Mouse (Mus musculus) cerebellum, postnatal 4 days (tissue): ENCODE results near the gene Sel1l3.

ENCODE experiments used
- DNase-seq, 2 experiments: peaks; one replicate each; pipeline ENCODE4 v3.0.0; 2022; ENCODE audit warnings: low spot score in 2 of 2, mixed read lengths in 1 of 2

Gene Sel1l3

DNA sequence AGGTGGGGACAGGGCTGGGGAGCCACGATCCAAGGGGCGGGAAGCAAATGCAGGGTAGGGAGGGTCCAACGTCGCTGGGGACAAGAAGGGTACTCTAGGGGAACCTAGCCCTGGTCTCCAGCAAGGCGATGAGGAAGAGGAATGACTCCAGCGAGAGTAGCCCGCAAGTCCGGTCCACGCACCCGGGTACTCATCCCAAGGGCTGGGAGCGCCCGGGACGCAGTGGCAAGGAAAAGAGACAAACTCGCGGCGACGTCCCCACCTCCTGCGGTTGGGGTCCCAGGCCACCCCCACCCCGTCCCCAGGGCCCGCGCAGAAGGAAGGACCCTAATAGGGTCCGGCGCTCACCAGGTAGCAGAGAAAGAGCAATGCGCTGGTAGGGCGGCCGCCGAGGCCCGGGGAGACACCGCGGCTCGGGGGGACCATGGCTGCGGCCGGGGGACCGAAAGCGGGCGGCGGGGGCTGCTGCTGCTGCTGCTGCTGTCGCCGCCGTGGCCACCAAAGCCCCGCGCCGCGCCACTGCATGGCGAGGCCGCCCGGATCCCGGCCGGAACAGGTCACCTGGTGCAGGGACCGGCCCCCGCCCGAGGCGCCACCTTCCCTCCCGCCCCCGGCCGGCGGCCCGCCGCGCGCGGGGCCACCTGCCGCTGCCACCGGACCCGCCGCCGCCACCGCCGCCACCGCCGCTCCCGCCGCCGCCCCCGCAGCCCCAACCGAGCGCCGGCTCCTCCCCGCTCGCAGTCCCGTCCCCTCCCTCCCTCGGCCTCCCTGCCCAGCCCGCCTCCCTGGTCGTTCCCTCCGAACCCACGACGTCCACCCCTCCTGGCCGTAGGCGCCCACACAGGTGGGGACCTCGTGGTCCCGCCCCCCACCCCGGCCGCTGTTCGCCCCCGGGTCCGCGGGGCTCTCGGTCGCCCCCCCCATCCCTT, 681 bp downstream of the Sel1l3 start:
- DNase-seq = peak in 1 of 2 experiments; percentile 43

DNA sequence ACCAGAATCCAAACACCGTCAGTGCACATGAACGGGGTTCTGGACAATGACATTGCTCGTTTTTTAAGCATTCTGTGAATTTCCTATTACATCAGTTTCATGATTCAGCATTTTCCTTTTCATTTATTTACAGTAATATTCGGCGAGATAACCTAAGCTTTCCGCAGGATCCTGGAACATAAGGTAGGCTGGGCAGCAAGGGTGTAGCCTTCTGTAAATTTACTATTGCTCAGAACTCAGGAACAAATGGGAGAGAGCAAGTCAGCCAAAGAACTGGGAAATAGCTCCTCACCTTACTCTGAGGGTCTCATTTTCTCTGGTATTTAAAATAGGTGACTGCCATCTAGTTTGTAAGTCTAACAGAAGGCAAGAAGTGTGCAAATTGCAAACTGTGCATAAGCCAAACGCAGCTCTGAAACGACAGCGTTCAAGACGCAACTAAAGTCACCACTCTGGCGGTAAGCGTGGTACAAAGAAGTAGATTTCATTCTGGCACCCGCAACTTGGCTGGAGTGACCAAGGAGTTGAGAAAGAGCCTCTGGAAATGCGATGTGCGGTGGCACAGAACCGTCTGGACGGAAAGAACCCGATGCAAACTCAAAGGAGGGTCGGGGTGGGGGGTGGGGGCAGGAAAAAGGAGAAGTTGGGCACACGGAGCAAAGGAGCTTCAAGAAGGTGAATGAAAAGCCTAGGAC, 1.5 kb downstream of the Sel1l3 start:
- no peak for DNase-seq

DNA sequence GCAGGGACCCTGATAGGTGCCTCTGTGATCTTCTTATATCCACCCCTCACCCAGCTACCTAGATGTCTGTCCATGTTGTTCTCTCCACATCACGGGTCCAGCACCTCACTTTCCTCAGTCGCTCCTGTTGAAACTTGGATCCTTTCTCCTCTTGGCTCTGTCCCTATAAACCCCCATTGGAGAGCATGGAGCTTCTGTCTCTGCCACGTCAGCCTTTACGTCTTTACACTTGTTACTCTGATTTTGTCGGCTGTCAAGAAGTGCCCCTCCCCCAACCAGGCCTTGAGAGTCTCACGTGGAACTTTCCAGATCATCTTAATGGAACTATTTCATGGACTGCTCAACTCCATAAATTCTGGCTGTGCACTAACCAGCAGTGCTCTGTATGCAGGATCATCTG, 2.5 kb downstream of the Sel1l3 start:
- no peak for DNase-seq

DNA sequence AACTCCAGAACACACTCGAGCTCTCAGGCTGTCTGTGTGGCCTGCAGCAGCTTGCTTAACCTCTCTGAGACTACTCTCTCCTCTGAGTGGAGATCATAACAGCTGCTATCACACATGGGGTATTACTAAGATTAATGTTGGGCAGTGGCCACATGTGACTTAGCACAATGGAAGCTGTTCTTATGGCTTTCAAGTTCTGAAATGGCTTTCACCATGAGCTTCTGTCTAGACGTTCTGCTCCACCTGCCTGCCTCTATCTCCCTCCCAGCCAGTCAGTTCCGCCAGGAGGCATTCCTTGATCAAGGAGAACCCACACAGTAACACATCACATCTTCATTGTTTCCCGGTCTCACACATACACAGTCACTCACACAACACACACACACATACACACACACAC, 3.2 kb downstream of the Sel1l3 start:
- DNase-seq = no peak

DNA sequence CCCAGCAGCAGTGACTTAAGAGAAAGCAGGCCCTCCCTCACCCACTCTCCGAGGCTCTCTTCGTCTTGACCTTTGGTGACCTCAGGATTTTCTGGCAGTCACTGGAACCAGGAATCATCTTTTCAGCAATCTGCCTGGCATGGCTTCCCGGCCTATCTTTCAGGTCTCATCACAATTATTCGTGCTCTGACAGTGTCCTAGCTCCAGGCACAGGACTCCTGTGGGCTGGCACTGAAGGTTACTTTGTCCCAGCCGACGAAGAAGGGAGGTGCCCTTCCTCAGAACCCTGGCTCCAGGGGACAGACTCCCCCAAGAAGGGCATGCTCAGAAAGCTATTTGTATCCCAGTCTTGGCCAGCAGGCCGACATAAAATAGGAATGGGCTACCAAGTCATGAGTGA, 4.0 kb downstream of the Sel1l3 start:
- no peak for DNase-seq

DNA sequence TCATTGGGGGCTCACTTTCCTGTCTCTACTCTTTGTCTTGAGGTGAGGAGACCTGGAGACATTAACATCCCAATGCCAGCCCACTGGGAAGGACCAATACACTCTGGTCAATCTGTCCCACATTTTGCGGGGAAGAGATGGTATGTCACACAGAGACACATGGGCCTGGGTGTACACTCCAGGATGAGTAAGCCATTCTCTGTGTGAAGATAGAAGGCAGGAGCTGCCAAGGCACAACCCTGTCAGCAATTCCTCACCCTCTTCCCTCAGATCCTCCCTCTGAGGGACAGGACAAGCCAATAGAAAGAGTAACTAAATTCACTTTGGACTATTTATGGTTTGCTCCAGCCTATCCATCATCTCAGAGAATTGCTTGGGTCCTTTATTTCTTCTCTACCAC, 5.0 kb downstream of the Sel1l3 start:
- DNase-seq = no peak

DNA sequence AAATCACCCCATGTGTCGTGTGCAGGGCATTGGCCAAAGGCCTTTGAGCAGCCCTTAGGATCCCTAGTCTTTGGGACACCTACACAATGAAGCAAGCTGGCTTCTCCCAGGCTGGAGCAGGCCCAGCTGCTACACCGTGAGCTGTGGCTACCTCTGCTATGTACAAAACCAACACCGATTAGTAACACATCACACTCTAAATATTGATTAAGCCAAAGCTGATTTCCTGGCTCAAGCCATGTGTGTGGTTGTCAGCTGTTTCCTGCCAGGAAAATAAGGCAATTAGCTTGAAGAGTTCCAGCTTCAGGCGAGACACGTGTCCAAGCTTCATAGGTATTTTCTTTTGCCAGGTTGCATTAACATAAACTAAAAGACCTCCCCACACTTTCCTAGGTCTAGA, 7.2 kb downstream of the Sel1l3 start:
- no peak for DNase-seq

DNA sequence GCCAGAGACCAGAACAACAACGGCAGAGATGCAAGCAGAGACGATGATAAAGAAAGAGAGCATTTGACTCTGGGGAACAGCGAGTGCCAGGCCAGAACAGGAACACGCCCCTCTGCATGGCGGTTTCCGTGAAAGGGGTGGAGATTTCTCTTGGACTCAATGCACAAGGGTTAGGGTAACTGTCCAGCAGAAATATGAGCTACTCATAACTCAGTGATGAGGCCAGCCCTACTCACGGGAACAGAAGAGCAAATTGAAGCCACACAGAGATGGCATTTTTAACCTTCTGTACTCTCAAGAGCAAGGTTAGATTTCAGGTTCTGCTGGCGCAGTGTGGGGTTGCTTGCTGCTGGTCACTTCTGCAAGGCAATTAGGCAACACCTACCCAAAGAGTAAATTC, 11.0 kb downstream of the Sel1l3 start:
- DNase-seq = no peak

DNA sequence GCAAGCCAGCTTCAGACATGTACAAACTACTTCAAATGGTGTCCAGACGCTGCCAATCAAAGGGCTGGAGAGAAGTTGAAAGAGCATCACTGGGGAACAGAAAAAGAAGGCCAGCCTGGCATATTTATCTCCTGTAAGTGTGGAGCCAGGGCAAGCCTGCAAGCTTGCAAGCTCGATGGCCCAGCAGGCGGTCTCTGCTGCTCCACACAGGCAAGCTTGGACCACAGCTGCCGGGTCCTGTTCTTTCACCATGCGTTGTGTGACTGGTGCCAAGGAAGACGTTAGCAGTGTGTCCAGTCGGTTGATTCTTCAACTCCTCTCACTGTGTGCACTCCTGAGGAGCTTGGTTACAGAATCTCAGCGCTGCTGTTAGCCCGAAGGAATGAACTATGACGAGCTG, 12.9 kb downstream of the Sel1l3 start:
- DNase-seq = peak in 1 of 2 experiments; percentile 50

DNA sequence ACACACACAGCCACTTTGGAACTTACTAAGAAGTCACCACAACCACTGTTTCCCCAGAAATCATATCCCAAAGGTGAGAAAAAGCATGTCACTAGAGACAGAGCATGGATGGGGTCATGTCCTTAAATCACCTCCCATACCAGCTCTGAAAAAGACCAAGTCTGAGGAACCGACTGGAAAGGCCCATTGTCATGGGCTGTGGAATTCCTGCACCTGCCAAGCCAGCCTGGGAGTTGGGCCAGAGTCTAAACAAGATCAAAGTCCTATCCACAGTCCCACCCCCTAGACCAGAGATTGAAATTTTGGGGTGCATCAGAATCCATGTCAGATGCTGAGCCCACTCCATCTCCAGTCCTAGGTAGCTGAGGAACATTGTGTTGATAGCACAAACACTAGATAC, 15.3 kb downstream of the Sel1l3 start:
- DNase-seq = no peak

DNA sequence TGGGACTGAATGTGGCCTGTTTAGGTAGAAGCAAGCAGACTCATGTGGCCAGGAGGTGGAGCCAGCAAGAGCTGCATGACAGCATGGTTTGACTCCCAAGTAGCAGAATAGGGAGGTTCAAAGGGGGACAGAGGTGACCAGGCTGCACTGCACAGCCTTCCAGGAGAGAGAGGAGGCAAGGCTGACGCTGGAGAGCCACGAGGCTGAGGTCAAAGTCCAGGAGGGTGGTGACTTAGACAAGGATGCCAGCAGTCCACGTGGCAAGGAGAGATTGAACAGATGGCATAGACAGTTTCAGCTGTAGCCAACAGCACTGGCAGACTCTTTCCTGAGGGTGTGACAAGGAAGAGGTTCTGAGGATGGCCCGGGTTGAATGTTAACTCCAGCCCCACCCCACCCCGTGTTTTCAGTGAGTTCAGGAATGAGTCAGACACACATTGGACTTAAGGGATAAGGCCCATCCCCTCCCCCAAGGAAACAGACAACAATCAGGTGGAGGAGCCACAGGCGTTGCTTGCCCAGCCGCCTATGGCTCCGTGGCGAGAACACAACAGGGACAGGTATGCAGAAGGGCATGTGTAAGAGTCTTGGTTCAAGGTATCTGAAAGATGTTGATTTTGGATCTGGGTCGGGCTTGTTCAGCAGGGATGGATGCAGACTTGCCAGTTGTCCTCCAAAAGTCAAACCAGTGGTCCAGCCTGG, 17.2 kb downstream of the Sel1l3 start:
- no peak for DNase-seq

DNA sequence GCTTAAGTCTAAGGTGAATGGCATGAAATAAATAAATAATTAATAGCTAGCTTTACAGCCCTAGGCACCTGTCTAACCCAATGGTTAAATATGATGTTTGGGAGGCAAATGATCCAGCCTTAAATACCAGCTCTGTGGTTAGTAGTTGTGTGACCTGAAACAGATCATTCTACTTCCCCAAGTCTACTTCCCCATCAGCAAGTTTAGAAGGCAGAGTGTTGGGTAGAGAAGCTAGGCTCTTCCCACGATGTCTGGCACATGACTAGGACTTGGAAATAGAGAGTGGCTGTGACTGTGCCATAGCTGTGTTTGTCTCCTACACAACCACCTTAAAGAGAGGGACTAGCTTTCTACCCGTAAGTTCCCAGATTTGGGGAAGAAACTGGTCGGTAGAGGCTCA, 18.9 kb downstream of the Sel1l3 start:
- no peak for DNase-seq

DNA sequence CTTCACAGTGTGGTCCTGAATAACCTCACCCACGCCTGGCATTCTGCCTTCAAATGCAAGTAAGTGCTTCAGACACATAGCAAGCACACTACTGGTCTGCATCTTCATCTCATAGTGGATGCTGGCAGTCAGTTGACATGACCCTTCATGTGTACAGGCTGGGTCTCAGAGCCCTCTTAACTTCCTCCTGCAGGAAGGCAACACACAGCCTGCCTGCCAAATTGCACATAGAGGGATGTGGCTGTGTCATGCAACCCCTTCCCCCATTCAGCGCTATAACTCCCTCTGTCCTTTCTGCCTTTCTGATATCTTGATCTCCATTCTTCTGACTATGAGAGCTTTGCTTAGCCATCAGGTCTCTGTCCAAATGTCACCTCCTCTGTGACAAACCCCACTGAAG, 19.3 kb downstream of the Sel1l3 start:
- no peak for DNase-seq

DNA sequence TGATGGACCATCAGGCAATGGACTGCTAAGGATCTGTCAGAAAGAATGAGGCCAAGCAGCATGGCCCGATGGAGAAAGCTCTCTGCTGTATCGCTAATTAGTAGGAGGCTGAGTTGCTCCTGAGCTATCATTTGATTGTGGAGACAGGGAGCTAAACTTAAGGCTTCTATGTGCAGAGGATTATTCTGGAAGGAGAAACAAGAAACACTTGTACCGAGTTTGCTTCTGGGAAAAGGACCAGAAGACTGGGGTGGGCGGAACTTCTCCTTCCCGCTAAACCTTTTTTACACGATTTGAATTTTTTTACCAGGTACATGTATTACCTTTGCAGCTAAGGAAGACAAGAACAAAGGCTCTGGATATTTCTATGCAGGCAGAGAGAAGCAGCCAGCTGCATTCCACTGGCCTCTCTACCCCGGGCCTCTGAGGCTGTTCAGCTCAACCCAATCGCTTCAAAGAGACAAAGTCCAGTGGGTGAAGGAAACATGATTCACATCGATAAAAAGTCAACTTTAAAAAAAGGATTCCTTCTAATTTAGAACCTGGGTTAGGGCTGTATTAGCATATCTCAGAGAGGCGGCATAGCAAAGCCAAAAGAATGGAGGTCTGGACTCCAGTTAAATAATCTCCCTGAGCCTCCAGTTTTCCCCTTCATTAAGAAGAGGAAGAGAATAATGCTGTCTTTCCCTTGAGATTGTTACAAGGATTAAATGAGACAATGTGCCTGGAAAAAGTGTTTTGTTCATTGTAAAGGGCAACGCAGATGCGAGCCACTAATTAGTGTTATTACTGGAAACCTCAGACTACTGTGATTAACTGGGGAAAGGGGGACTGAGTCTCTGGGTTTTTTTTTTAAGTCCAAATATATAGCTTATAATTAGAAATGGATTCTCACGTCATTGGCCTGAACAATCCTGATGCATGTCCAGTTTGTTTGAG, 20.4 kb downstream of the Sel1l3 start:
- no peak for DNase-seq

DNA sequence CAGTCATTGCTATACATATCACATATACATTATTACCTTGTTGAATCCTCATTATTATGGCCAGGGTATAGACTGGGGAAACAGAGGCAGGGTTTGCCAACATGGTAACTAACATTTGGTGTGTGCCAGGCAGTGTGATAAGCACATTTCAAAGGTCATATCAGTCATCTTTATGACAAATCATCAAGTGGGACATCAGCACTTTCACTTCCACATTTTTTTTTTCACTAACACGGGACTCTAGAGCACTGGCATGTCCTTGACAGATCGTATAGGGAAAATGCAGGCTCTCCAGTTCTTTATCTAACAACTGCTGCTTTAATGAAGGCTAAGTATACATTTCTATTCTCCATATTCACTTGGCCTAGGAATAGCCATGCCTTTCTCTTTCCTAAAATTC, 25.1 kb downstream of the Sel1l3 start:
- no peak for DNase-seq

DNA sequence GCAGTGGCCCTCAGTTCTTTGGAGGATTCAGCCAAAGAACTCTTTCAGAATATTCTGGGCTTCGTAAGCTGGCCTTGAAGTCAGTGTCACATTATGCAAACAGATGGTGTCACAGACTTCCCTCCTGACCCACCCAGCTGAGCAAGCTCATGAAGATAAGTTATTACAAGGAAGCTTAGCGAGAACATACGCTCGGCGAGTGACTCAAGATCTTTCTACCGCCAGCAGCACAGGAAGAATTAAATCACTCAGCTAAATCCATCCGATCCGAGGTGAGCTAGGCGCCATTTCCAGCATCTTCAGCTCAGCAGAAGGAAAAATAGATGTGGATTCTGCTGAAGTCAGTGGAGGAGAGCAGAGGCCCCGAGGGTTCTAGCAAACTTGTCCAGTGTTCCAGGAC, 26.5 kb downstream of the Sel1l3 start:
- no peak for DNase-seq

DNA sequence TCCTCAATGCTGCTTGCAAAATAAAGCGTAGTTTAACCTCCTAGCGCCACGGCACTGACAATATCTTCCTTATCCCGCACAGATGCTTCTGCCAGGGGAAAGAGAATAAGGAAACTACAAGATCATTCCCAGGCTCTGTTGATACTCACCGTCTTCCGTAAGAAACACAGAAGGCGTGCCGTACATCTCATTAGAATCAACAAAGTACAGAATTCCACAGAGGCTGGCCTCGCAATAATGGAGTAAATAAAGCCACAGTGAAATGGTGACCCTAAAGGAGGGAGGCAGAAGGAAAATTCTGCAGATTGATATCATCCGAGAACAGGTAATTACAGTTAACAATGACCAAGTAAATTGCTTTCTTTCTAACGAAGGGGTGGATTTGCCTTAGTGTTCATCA, 27.9 kb downstream of the Sel1l3 start:
- DNase-seq = no peak

DNA sequence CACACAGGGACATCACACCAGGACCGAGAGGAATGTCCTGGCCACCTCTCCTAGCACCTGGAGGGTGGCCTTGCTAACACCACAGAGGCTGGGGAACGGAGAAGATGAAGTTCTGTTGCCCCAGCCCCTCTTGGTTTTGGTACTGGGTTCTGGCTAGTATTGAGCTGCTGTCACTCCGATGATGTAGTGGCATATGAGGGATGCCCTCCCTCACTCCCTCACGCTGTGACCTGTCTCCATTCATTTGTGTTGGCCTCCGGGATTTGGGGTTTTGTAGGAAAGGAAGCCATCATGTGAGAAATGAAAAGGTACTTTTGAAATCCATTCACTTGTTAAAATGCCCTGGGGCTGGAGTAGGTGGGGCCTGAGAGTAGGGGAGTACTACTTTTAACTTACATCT, 33.8 kb downstream of the Sel1l3 start:
- DNase-seq = no peak

DNA sequence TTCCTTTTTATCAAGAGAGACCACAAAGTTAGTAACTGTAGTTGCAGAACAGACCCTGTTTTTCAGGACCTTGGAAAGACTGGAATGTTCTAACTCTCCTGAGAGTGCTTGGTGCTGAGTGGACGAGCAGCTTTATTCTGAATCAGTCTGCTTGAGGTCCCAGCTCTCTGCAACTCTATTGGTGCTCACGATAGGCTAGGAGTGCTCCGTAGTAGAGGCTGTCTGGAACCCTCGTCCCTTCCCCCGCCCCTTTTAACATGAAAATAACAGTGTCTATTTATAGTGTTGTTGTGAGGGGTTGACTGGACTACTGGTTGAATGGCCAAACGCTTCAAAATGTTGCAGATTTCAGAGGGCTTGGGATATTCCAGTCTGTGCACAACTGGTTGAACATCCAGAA, 37.0 kb downstream of the Sel1l3 start:
- DNase-seq = no peak

DNA sequence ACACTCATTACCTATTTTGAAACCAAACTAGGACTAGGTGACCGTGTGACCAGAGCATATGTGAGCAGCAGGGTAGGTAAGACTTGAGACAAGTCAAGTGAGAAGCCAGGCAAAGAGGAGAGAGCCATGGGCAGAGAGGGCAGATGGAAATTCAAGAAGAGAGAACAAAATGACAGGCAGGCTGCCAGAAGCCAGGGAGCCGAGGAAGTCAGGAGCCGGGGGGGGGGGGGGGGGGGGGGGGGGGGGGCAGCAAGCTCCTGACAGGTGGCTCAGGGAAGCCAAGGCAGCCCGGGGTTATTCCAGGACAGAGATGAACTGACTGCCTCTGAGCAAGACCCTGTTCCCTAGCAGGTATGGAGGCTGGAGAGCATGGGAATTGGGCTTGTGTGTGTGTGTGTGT, 37.7 kb downstream of the Sel1l3 start:
- DNase-seq = peak in 1 of 2 experiments; percentile 47

DNA sequence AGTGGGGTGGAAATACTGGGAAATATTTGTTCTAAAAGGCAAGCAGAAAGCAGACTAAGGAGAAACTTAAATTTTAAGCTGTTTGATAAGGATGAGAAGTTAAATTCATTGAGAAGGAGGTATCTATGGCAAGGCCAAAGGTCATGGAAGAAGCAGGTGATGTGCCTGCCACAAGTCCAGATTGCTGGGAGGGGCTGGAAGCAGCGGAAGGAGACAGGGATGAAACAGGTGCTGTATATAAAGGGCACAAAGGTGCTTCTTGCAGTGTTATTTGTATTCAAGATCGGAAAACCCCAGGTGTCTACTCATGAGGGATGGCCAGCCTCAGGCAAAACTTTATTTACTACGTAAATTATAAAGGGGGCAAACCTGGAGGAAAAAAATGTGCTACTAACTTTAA, 38.5 kb downstream of the Sel1l3 start:
- DNase-seq = no peak

DNA sequence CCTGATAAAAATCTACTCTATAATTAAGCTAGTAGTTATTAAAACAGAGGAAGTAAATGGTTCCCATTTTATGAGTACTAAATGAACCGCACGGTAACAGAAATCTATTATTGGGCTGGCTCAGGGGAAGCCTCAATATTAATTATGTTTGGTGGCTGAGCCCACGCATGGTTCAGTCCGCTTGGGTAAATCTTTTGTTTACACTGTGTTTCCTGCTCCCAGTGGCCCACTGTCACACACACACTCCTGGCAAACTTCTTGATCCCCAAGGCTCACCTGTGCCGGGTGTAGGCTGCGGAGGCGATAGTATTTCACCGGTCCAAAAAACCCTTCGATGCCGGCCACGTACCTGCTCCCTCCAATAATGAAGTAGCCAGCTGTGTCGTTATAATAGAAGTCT, 39.3 kb downstream of the Sel1l3 start:
- DNase-seq = no peak
